Mouse (Mus musculus) kidney, adult 2 months (tissue): ENCODE measurements around the gene Sorcs1.

ENCODE experiments used
- CTCF ChIP-seq: fragments of 200-500 bp; conservative IDR thresholded peaks from 2 replicates; pipeline ENCODE4 v1.5.1; 2011; ENCODE audit warnings: low read depth, mild to moderate bottlenecking, control low read depth, low read length, moderate library complexity, mixed read lengths; ENCODE audit not compliant: insufficient read depth, insufficient read length
- POLR2A ChIP-seq: fragments of 200-500 bp; IDR thresholded peaks from one replicate; pipeline ENCODE4 v1.6.1; 2011; ENCODE audit warnings: low read depth, low read length, control low read depth

DNA sequence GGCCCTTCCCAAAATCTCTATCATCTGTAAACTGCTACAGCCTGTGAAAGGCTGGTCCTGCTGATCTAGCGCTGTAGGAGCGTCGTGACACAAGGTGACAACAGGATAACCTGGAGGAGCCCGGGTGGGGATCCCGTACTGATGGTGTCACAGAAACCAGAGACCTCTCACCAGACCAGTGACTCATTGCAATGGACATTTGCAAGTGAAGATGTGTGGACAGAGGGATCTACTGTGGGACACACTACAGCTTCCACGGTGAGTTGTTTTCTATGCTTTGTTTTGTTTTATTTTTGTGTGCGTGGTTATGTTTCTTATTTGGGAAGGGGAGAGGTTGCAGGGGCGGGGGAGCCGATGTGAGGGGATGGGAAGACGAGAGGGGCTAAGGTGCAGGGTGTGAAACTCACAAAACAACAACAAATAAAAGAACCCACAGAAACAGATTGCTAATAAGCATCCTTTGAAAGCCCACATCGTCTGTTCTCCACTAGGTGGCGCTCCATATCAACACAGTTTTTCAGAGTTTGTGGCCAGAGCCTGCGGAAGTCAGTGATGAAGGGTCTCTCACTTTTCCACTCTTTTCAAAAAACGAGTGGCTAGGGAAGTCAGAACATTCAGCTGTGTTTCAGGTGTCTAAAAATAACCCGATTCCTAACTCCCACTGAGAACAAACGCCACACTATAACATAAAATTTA, 419.6 kb downstream of the Sorcs1 start:
- TF ChIP-seq POLR2A = no peak
- peak; percentile 63 for TF ChIP-seq CTCF
